Mouse (Mus musculus): ENCODE measurements around the gene Kcnd3.
"Not testable (repeated sequence)": the region's sequence is repeated elsewhere in the genome, so short reads cannot be mapped to it uniquely, and the experiment has no call there.

Gene Kcnd3

DNA sequence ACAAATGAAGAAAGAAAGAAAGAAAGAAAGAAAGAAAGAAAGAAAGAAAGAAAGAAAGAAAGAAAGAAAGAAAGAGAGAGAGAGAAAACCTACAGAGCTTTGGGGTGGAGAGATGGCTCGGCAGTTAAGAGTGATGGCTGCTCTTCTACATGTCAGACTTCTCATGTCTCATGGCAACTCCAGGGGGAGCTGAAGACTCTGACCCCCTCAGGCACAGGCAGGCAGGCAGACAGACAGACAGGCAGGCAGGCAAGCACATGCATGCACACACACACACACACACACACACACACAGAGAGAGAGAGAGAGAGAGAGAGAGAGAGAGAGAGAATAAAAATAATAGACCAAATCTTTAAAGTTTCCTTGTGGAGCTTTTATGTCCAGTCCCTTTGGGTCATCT lies 248.7 kb downstream of the Kcnd3 start:
- DNase-seq (ENCODE audit: low spot score in 2 of 2) = not testable (repeated sequence)

DNA sequence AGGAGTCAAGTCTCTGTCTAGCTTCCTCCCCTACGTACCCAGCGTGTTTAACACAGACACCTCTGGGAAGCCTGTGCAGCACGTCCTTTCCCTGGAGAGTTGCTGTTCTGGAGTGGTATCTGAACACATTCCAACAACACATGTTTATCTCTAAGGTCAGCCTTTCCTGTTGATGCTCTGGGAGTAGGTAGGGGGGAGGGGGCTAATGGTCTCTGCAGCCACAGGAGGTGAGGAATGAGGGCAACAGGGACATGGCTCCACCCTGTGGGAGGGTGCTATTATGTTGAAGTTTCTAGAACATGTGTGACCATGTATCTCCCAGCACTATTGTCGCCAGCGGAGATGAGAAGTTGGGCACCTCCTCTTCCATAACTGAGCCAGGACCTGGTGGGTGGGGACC lies 249.3 kb downstream of the Kcnd3 start:
- no peak for DNase-seq (ENCODE audit: low spot score in 2 of 2)

DNA sequence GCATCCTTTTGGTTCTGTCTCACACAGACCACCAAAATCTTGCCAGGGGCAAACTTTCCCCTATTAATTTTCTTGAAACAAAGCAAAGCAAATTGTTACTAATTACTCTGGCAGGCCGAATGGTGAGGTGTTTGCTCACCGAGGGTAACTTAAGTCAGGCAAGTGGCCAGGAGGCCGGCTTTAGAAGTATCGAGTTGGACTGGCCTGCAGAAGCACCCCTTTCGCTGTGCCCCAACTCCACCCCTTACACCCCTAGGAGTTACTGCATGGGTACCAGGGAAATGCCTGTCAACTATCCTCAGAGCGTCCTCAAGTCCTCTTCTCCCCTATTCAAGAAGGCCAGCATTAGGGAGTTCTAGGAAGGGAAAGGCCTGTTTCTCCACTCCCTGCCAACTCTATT lies 251.4 kb downstream of the Kcnd3 start:
- no peak for DNase-seq (ENCODE audit: low spot score in 2 of 2)

DNA sequence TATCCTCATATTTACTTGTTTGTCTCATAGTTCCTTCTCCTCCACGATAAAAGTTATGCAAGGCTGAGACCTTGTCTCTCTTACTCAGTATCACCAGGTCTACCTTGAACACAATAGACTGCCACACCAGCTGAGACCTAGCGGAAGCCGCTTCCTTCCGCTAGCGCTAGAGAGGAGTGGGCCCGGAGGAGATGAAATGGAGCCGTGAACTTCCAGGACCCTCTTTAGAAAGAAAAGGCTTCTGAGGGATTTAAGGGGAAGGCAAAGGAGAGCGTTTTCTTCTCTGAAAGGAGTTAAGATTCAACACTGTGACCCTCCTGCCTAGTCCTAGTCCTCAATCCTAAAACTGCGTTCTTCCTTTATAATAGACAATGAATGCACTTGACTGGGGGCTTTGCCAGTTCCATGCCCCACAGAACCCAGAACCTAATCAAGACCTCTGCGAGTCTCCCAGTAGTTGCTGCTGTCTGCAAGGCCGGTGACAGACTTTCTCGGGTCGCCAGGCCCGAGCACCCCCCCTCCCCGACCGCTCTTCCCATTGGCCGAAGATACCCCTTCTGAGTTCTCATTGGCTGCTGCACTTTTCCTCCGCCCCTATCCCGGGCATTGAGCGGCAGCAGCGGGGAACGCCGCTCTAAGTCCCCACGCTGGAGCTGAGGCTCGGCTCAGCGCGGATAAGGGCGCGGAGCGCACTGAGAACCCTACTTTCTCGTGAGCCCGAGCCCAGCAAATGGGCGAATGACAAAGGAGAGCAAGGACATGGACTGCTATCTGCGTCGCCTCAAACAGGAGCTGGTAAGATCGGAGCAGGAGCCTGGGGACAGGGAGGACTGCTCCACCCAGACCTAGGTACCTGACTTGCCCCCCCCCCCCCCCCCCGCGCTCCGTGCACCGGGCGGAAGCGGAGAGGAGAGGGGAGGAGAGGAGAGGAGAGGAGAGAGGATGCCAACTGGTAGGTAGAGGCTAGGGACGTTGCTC lies 252.2 kb downstream of the Kcnd3 start, which contains the start of gene Inka2:
TSS of gene Inka2 (plus strand) at position 569 of the 978 bp plus-strand sequence.
- peak; percentile 42 to 60 for DNase-seq (ENCODE audit: low spot score in 2 of 2)

DNA sequence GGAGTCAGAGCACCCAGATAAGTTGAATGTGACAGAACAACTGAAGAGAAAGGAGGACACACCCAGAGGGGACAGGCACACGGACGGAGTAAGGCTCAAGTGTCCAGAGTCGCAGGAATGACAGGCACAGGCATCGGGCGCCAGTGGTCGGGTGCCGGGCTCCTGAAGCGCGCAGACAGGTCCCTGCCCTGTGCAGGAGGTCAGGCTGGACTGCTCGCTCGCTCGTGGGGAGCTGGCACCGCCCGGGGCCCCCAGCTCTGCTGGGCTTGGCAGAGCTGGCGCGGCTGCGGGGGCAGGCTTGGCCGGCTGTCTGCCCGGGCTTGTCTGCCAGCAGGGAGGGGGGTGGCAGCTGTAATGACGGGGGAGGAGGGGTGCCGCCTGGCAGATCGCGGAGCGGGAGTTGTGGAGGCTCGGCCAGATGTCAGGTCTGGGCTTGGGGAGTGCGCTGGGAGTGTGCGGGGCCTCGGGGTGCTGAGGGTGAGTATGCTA lies 253.0 kb downstream of the Kcnd3 start:
- peak in 1 of 2 experiments; percentile 16 for DNase-seq (ENCODE audit: low spot score in 2 of 2)

DNA sequence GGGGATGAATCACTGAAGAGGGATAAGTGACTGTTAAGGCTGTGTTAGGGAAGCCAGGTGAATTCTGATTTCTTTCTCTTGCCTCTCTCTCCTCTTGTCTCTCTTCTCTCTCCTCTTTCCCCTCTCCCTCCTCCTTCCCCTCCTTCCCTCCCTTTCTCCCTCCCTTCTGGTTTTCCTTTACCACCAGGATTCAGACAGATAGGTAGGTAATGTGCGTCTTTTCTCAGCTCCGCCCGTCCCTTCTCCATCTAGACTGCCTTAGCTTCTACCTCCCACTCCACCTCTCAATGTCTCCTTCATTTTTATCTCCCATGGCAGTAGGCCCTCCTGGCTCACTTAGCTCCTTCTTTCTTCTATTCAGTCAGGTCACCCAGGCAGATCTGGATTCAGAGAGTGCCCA lies 253.4 kb downstream of the Kcnd3 start:
- no peak for DNase-seq (ENCODE audit: low spot score in 2 of 2)

DNA sequence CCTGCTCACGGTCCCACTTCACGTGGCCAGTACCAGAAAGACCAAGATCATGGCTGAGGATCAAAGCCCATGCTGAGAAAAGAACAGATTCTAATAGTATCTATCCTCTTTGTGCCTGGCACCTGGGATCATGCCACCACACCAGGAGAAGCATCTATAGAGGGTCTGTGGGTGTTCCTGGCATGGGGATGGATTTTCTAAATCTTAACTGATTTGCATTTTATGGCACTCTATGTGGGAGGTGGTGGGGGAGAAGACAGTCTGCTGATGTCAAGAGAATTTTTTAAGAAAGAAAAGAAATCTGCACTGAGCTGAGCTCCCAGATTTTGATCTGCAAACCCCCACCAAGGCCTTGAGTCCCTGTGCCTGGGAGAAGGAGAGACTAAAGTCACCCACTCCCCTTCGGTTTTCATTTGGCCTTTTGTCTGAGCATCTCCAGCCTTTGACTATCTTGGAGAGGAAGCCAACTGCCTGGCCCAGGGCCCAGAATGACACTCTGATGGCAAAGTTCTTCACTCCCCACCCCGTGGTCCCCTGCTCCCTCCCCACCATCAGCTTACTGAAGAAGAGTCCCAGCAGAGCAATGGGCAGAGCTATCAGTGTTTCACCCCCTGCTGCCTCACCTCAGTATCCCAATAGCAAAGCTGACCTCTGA lies 254.4 kb downstream of the Kcnd3 start:
- no peak for DNase-seq (ENCODE audit: low spot score in 2 of 2)

DNA sequence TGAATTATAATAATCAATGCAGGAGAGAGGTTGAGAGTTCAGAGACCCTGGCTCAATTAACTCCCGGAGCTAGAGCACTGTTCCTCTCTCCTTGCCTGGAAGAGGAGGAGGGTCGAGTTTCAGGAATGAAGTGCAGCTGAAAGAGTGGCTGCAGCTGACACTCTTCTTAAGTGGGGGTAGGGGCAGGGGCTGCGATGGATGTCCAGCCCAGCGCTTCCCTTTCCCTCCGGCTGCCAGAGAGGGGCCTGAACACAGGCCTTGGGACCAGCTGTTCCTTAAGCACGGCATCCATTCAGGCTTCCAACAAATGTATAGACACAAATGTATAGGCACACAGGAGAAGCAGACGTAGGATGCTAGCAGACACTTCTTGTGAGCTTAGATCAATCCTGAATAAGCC lies 255.5 kb downstream of the Kcnd3 start:
- DNase-seq (ENCODE audit: low spot score in 2 of 2) = no peak

DNA sequence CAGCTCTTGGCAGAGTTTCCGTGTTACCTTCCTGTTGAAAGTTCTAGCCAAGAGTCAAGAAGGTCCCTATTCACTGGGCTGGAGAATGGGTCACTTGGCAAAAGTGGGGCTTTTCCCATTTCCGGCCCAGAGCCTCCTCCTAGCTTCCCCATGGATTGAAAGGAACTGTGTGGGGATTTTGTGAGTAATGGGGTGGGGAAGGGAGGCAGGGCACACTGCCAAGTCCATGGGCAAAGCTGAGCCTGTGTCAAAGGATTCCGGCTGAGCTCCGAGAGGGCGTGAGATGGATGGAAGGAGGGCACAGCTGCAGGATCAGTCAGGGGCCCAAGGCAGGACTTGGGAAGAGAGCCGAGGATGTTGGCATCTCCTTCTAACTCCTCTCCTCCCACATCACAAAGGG lies 258.1 kb downstream of the Kcnd3 start:
- no peak for DNase-seq (ENCODE audit: low spot score in 2 of 2)

DNA sequence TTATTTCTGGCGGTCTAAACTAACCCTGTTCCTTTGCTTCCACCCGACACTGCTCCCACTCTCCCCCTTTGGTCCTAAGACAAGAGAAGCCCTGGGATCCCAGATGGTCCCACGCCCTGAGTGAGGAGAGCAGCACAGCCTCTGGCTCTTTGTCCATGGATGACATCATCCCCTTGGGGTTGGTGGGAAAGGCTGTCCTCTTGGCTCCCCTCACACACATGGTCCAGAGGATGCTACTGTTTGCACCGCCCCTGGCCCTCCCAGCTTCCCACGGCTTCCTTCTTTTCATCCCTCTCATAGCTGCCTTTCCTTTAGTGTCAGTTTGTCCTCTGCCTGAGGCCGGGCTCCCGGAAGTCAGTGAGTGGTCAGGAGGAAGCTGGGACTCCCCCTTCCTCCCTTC lies 259.6 kb downstream of the Kcnd3 start:
- DNase-seq (ENCODE audit: low spot score in 2 of 2) = no peak

DNA sequence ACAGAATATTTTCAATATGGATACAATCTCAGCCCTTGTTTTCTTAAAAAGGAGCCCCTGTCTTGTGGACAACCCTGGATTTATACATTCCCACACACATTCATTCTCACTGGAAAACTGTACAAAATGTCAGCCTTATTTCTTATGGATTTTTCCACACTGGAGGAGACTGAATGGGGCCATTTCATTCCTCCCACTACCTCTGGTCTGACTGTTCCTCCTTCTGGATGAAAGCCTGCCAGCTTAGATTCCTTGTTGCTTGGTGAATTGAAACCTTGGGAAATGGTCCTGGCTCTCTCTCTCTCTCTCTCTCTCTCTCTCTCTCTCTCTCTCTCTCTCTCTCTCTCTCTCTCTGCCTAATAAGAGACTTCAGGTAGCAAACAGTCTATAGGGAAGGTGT lies 260.7 kb downstream of the Kcnd3 start:
- no peak for DNase-seq (ENCODE audit: low spot score in 2 of 2)

DNA sequence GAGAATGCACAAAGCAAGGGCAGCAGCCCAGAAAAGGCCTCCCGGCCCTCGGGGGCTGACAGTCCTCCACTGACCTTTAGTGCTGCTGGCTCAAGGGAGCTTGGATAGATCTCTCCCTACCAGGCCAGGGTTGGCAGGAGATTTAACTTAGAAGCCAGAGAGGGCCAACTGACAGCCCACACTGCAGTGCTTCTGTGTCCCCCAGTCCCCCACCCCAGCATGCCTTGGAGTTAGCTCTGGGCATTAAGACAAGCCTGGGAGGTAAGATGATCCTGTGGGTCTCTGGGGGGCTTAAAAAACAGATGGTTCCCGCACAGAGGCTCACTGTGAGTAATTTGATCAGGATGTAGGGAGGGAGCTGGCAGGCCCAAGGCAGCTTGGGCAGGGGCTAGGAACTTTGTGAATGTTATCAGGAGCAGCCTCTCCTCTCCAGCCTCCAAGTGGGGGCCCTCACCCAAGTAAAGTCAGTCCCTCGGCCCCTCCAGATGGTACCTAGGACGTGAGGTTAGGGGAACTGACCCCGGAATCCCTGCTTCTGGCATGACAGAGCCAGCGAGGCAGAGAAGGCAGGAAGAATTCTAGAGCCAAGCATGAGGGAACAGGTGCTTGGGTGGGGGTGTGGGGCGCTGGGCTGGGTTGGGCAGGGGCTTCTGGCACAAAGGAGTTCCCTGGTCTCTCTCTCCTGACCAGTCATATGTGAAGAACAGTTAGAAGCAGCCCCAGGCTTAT lies 262.1 kb downstream of the Kcnd3 start:
- no peak for DNase-seq (ENCODE audit: low spot score in 2 of 2)

DNA sequence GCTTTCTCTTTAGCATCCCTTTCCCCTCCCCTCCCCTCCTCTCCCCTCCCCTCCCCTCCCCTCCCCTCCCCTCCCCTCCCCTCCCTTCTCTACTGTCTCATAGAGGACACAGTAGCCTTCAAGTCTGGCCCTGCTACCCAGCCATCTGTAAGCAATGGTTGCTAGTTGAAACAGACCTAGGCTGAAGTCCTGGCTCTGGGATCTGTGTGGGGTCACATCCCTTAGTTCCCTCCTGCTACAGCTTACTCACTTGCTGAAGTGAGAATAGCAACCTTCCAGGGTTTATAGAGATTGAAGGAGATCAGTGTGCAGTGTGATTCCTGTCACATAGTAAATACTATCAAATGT lies 262.7 kb downstream of the Kcnd3 start:
- DNase-seq (ENCODE audit: low spot score in 2 of 2) = no peak

DNA sequence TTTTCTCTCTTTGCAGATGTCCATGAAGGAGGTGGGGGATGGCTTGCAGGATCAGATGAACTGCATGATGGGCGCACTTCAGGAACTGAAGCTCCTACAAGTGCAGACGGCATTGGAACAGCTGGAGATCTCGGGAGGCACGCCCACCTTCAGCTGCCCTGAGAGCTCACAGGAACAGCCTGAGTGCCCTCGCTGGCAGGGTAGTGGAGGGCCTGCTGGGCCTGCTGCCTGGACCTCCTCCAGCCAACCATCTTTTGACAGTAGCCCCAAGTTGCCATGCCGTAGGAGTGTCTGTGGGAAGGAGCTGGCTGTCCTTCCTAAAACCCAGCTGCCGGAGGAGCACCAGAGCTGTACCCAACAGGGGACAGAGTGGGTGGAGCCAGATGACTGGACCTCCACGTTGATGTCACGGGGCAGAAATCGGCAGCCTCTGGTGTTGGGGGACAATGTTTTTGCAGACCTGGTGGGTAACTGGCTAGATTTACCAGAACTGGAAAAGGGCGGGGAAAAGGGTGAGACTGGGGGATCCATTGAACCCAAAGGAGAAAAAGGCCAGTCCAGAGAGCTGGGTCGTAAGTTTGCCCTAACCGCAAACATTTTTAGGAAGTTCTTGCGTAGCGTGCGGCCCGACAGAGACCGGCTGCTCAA lies 264.3 kb downstream of the Kcnd3 start:
- no peak for DNase-seq (ENCODE audit: low spot score in 2 of 2)

DNA sequence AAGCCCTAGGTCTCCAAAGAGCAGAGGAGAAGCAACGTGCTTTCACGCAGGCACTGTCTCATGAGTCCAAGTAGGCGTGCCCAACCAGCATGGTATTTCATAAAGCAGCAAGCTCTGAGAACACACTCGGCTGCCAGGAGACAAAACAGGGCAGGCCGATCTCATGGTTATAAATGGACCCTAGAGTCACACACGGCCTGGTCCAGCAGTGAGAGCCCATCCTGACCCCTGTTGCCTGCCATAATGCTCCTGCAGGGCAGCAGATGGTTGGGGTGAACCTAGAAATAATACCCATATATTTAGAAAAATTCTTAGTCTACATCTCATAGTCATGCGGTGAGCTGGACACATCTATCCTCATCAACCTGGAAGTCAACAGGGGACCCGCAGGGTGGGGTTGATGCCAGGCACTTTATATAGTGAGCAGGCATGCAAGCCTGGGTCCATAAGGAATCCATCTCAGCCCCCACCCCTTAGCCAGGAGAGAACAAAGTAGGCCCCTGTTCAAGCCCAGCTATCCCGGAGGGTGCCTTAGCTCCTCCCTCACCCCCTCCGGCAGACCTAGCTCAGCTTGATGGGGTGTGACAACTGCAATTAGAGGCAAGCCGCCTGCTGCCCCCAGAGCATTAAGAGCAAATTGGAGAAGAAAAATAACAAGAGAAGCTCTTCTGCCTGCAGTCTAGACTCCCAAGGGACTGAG lies 265.9 kb downstream of the Kcnd3 start:
- no peak for DNase-seq (ENCODE audit: low spot score in 2 of 2)

DNA sequence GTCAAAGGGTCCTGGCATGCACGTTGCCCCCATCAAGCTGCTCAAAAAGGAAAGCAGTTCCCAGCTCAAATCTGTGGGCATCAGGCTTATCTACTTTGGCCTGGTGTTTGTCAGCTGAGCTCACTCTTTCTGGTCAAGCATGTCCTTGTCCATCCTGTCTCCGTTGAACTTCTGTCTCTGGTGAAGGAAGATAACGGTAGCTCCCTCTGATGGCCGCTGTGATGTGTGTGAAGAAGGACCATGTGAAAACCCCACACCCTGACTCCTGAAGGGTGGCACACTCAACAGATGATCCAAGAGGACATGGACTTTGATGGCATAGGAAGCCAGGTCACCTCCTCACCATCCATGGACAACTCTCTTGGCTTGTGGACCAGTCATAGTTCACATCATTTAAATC lies 266.6 kb downstream of the Kcnd3 start:
- DNase-seq (ENCODE audit: low spot score in 2 of 2) = no peak

DNA sequence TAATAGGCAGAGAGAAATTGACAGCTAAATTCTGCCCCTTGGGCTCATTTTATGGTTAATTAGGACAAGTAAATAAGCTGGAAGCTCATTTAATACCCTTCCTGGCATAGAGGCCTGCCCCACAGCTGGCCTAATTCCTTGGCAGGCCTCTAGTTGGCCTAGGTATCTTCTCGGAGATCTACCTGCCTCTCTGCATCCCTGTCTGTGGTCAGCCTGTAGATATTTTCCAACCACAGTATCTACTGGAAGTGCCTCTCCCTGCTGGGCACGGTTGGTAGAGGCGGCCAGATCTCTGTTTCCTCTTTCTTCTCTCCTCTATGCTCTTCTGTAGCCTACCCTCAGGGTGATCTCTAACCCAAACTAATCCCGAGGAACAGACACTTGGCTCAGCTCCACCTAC lies 267.8 kb downstream of the Kcnd3 start:
- no peak for DNase-seq (ENCODE audit: low spot score in 2 of 2)

DNA sequence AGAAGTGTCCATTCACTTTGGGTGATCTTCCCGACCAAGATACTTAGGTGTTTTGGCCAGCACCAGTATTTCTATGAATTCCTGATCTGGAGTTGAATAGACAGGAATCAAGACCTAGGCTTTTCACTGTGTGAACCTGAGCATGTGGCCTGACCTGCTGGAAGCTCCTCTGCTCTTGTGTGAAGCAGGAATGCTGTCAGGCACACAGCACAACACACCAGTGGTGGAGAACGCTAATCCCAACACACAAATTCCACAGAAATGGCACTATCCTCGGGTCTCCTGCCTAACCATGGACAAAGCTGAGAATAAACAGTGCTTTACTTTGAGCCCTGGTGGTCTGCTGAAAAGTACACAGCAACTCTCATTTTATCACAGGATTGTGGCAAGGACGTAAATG lies 268.4 kb downstream of the Kcnd3 start:
- DNase-seq (ENCODE audit: low spot score in 2 of 2) = no peak

DNA sequence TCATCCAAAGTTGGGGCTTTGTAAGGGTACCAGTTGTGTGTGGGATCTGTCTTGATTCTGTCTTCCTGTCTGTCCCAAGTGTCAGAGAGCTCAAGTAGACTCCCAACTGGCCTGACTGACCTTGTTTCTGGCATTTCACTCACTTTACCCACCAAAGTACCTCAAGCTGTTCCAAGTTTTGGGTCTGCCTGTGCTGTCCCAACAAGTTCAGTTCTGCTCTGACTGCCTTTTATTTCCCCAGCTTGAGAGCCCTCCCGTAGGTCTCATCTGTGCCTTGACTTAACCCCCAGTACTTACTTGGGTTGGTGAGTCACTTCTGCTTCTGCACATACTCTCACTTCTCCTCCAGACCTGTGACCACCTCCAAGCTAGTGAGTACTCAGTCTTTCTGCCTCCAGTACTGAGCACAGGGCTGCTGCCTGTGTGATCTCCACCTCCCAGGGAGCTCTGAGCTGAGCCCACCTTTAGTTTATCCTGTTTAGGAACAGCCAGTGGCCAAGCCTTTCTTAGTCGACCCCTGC lies 269.6 kb downstream of the Kcnd3 start:
- DNase-seq (ENCODE audit: low spot score in 2 of 2) = no peak

DNA sequence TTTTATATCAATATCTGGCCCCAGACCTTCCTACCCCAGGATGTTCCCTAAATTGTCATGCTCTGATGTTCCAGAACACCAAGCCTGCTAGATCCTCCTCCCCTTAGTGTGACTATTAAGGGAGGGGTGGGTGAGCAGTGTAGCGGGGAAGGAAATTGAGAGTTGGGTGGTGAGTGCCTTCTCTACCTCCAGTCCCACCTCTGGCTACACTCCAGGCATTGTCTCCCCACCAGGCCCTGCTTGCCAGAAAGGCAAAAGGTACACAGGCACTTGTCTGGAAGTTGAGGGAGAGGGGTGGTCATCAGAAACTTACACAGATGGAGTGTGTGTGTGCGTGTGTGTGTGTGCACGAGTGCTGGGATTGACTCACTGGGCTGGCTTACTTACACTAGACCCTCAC lies 270.4 kb downstream of the Kcnd3 start:
- DNase-seq (ENCODE audit: low spot score in 2 of 2) = no peak

All from spleen, postnatal 14 days (tissue).